Mouse (Mus musculus) MEL (cell line): ENCODE results near the gene Fah. TPM values are rescaled to one million over a fixed set of nuclear protein-coding genes. Genes with fewer than 3 reads are reported as not detected.
A peak's percentile ranks its signal among the peaks of the same experiment; 100 is the strongest.

Source experiments
- DNase-seq: peaks from one replicate; pipeline ENCODE4 v3.0.0; 2011; ENCODE audit warnings: low read depth, low spot score
- H3K27ac ChIP-seq: 2 replicates; pipeline ENCODE4 v1.5.1; 2012; ENCODE audit warnings: low read depth, mild to moderate bottlenecking, control low read depth, low read length, moderate library complexity; ENCODE audit not compliant: control insufficient read depth
- H3K27me3 ChIP-seq, 2 experiments: fragments of 150-350 bp in 1 of 2; sonication (generic) in 1 of 2; 2 replicates each; pipeline ENCODE4 v1.6.1; 2012; ENCODE audit warnings: low read length in 2 of 2, mild to moderate bottlenecking in 2 of 2, improper control_type of control experiment in 1 of 2, moderate library complexity in 1 of 2; ENCODE audit not compliant: insufficient read depth in 2 of 2, control insufficient read depth in 1 of 2
- H3K36me3 ChIP-seq, 2 experiments: 2 replicates each; pipeline ENCODE4 v1.6.1; 2012 to 2014; ENCODE audit warnings: low read length in 2 of 2, improper control_type of control experiment in 1 of 2, inconsistent platforms in 1 of 2, mild to moderate bottlenecking in 1 of 2; ENCODE audit not compliant: insufficient read depth in 2 of 2, control insufficient read depth in 1 of 2
- H3K4me1 ChIP-seq, 2 experiments: fragments of 150-350 bp in 1 of 2; sonication (generic) in 1 of 2; 2 replicates each; pipeline ENCODE4 v1.6.1; 2012; ENCODE audit warnings: low read length in 2 of 2, improper control_type of control experiment in 1 of 2, mild to moderate bottlenecking in 1 of 2; ENCODE audit not compliant: insufficient read depth in 2 of 2, control insufficient read depth in 1 of 2
- H3K4me3 ChIP-seq, 2 experiments: fragments of 150-350 bp in 1 of 2; sonication (generic) in 1 of 2; 2 replicates each; pipeline ENCODE4 v1.5.1; 2012; ENCODE audit warnings: low read depth in 2 of 2, low read length in 2 of 2, mild to moderate bottlenecking in 2 of 2, moderate library complexity in 2 of 2, control low read depth in 1 of 2, improper control_type of control experiment in 1 of 2; ENCODE audit not compliant: control insufficient read depth in 1 of 2, insufficient read depth in 1 of 2
- H3K79me2 ChIP-seq: 2 replicates; pipeline ENCODE4 v1.6.1; 2012; ENCODE audit warnings: mild to moderate bottlenecking, low read length, moderate library complexity; ENCODE audit not compliant: control insufficient read depth, poor library complexity, insufficient read depth
- H3K9ac ChIP-seq: 2 replicates; pipeline ENCODE4 v1.6.1; 2012; ENCODE audit warnings: low read depth, mild to moderate bottlenecking, control low read depth, low read length, moderate library complexity; ENCODE audit not compliant: control insufficient read depth, poor library complexity, severe bottlenecking
- H3K9me3 ChIP-seq: fragments of 150-350 bp; sonication (generic); replicated peaks from 2 replicates; pipeline ENCODE4 v1.6.1; 2012; ENCODE audit warnings: mild to moderate bottlenecking, low read length, improper control_type of control experiment, moderate library complexity; ENCODE audit not compliant: insufficient read depth
- CHD1 ChIP-seq: IDR thresholded peaks from 2 replicates; pipeline ENCODE4 v1.6.1; 2012; ENCODE audit warnings: low read depth, mild to moderate bottlenecking, inconsistent platforms, low read length, improper control_type of control experiment
- E2F4 ChIP-seq: IDR thresholded peaks from 2 replicates; pipeline ENCODE4 v1.6.1; 2011; ENCODE audit warnings: low read depth, low read length, improper control_type of control experiment, borderline replicate concordance
- EP300 ChIP-seq, 2 experiments: IDR thresholded peaks; 2 replicates each; pipeline ENCODE4 v1.6.1; 2011; ENCODE audit warnings: improper control_type of control experiment in 2 of 2, low read length in 2 of 2, low read depth in 1 of 2, mild to moderate bottlenecking in 1 of 2
- MXI1 ChIP-seq: IDR thresholded peaks from 2 replicates; pipeline ENCODE4 v1.6.1; 2011; ENCODE audit warnings: mild to moderate bottlenecking, low read depth, low read length, improper control_type of control experiment
- MYC ChIP-seq: IDR thresholded peaks from 2 replicates; pipeline ENCODE4 v1.6.1; 2011; ENCODE audit warnings: low read depth, mild to moderate bottlenecking, low read length, improper control_type of control experiment, moderate library complexity
- NELFE ChIP-seq: IDR thresholded peaks from 2 replicates; pipeline ENCODE4 v1.6.1; 2011; ENCODE audit warnings: low read depth, low read length, improper control_type of control experiment
- NRF1 ChIP-seq: IDR thresholded peaks from 2 replicates; pipeline ENCODE4 v1.6.1; 2014; ENCODE audit warnings: low read depth, mild to moderate bottlenecking, inconsistent platforms, low read length, improper control_type of control experiment, moderate library complexity; ENCODE audit not compliant: poor library complexity, insufficient read depth, severe bottlenecking
- POLR2AphosphoS5 ChIP-seq: IDR thresholded peaks from 2 replicates; pipeline ENCODE4 v1.6.1; 2012; ENCODE audit warnings: low read depth, borderline replicate concordance, mild to moderate bottlenecking, inconsistent platforms, low read length, moderate library complexity, mixed read lengths
- RAD21 ChIP-seq: IDR thresholded peaks from 2 replicates; pipeline ENCODE4 v1.6.1; 2011; ENCODE audit warnings: mild to moderate bottlenecking, low read depth, low read length, improper control_type of control experiment
- RCOR1 ChIP-seq: IDR thresholded peaks from 2 replicates; pipeline ENCODE4 v1.6.1; 2012; ENCODE audit warnings: low read depth, mild to moderate bottlenecking, inconsistent platforms, low read length, improper control_type of control experiment
- SMC3 ChIP-seq: IDR thresholded peaks from 2 replicates; pipeline ENCODE4 v1.6.1; 2011; ENCODE audit warnings: low read depth, low read length, improper control_type of control experiment
- TBP ChIP-seq: IDR thresholded peaks from 2 replicates; pipeline ENCODE4 v1.8.0; 2011; ENCODE audit warnings: low read depth, low read length, improper control_type of control experiment
- TCF12 ChIP-seq: IDR thresholded peaks from 2 replicates; pipeline ENCODE4 v1.6.1; 2014; ENCODE audit warnings: low read depth, mild to moderate bottlenecking, inconsistent platforms, low read length, improper control_type of control experiment, moderate library complexity
- USF1 ChIP-seq: IDR thresholded peaks from 2 replicates; pipeline ENCODE4 v1.6.1; 2014; ENCODE audit warnings: low read depth, mild to moderate bottlenecking, inconsistent platforms, low read length, improper control_type of control experiment, moderate library complexity
- USF2 ChIP-seq, 2 experiments: IDR thresholded peaks; 2 replicates each; pipeline ENCODE4 v1.6.1; 2011 to 2012; ENCODE audit warnings: improper control_type of control experiment in 2 of 2, low read length in 2 of 2, borderline replicate concordance in 1 of 2, inconsistent platforms in 1 of 2, low read depth in 1 of 2, mild to moderate bottlenecking in 1 of 2; ENCODE audit not compliant: insufficient read depth in 1 of 2
- ZKSCAN1 ChIP-seq: IDR thresholded peaks from 2 replicates; pipeline ENCODE4 v1.6.1; 2012; ENCODE audit warnings: low read depth, mild to moderate bottlenecking, inconsistent platforms, low read length, improper control_type of control experiment, moderate library complexity
- ZMIZ1 ChIP-seq: IDR thresholded peaks from 2 replicates; pipeline ENCODE4 v1.6.1; 2012; ENCODE audit warnings: low read depth, mild to moderate bottlenecking, inconsistent platforms, low read length, improper control_type of control experiment, moderate library complexity
- ZNF384 ChIP-seq: IDR thresholded peaks from 2 replicates; pipeline ENCODE4 v1.6.1; 2012; ENCODE audit warnings: low read depth, mild to moderate bottlenecking, inconsistent platforms, low read length, improper control_type of control experiment
- polyA plus RNA-seq, 2 experiments: library from polyadenylated mRNA; stranded (reverse) in 1 of 2; unstranded in 1 of 2; fragments of >175 nt in 1 of 2; fragments of >200 nt in 1 of 2; gene quantifications; 2 replicates each; pipeline versions ENCODE4 v1.2.1 to v1.2.4; 2012; ENCODE audit warnings: low replicate concordance in 2 of 2, low read depth in 1 of 2; ENCODE audit not compliant: insufficient read length in 2 of 2, insufficient read depth in 1 of 2, missing spikeins in 1 of 2
- total RNA-seq: library from RNA; depleted of rRNA; stranded (reverse); fragments of 300-350 nt; gene quantifications from 2 replicates; pipeline ENCODE4 v1.2.3, GENCODE M21; 2012; rRNA removed

Gene Fah
- total RNA-seq (not detected in 2 replicates), polyA plus RNA-seq (not detected)

GRCm38 (mm10) chr7:84606293-84606749 lies at the start of gene Fah:
Gene Fah (minus strand): TSS chr7:84606722.
- peaks cover 0 to 1% of the 10 kb centered on the region in 2 experiments; a peak in 1 of 4 replicates for H3K4me1 ChIP-seq
- H3K79me2 ChIP-seq: no peaks in the 10 kb centered on the region
- H3K9me3 ChIP-seq: no peaks in the 10 kb centered on the region
- H3K27ac ChIP-seq: no peak within 1 kb of the TSS
- H3K4me3 ChIP-seq: no peak within 1 kb of the TSS
- H3K27me3 ChIP-seq: no peaks in the 10 kb centered on the region
- H3K9ac ChIP-seq: no peak within 1 kb of the TSS
- TF ChIP-seq MYC (no peak), POLR2AphosphoS5 (no peak), USF1 (no peak), ZKSCAN1 (no peak), NRF1 (no peak)
- TF ChIP-seq, all 39 proteins: peak for 0
- DNase-seq: no peak
- peaks cover 0 to under 1% of the 10 kb centered on the region in 2 experiments; a peak in 2 of 4 replicates for H3K36me3 ChIP-seq

- no peaks in the 10 kb centered on the region for H3K9me3 ChIP-seq
- DNase-seq: peak; percentile 18
- no peak overlapping the region for H3K4me3 ChIP-seq
- H3K27me3 ChIP-seq: no peaks in the 10 kb centered on the region
- no peak for TF ChIP-seq CHD1
- peaks cover 6 to 17% of the 10 kb centered on the region in 2 experiments for H3K4me1 ChIP-seq
- H3K9ac ChIP-seq: no peak overlapping the region
- H3K79me2 ChIP-seq: no peaks in the 10 kb centered on the region
- peaks cover 0 to 23% of the 10 kb centered on the region in 2 experiments; a peak in 3 of 4 replicates for H3K36me3 ChIP-seq
- H3K27ac ChIP-seq: no peak overlapping the region
These were observed 46.2 kb upstream of the Fah start for GRCm38 (mm10) chr7:84652740-84653139.

GRCm38 (mm10) chr7:84651987-84652321 lies 45.4 kb upstream of the Fah start:
- no peak for DNase-seq
- Histone ChIP-seq H3K9ac (0 out of 2 replicates have a peak overlapping the region, but pooled peaks have one; percentile 22), H3K4me1 (peaks cover 6 to 17% of the 10 kb centered on the region in 2 experiments), H3K27me3 (no peaks in the 10 kb centered on the region), H3K79me2 (no peaks in the 10 kb centered on the region), H3K4me3 (peak overlapping the region in 1 of 2 experiments; percentile 31; a peak in 1 of 4 replicates), H3K27ac (peak overlapping the region; percentile 62), H3K36me3 (peaks cover 0 to 23% of the 10 kb centered on the region in 2 experiments; a peak in 3 of 4 replicates), H3K9me3 (no peaks in the 10 kb centered on the region)
- TF ChIP-seq RCOR1: no peak
- no peak for TF ChIP-seq RAD21
- no peak for TF ChIP-seq TBP
- no peak for TF ChIP-seq USF2 (IDR thresholded peaks at IDR 0.05; ENCODE audit: borderline replicate concordance in 1 of 2, insufficient read depth in 1 of 2, low read depth in 1 of 2, low read length in 2 of 2)
- TF ChIP-seq POLR2AphosphoS5: no peak
- TF ChIP-seq ZNF384: no peak
- TF ChIP-seq EP300 (IDR thresholded peaks at IDR 0.05; ENCODE audit: low read depth in 1 of 2, low read length in 2 of 2): no peak
- no peak for TF ChIP-seq TCF12
- no peak for TF ChIP-seq MYC
- TF ChIP-seq ZMIZ1: no peak
- TF ChIP-seq NELFE: no peak
- TF ChIP-seq MXI1: no peak
- TF ChIP-seq E2F4: no peak
- TF ChIP-seq SMC3: no peak
